Mouse (Mus musculus) small intestine, adult 2 months (tissue): Measurements from ENCODE around the gene Grk1. TPM values are rescaled to one million over a fixed set of nuclear protein-coding genes. Genes with fewer than 3 reads are reported as not detected.
A peak's percentile ranks its signal among the peaks of the same experiment; 100 is the strongest.

Experiments
- H3K27ac ChIP-seq: fragments of 200-500 bp; 2 replicates; pipeline ENCODE4 v1.5.1; 2012; ENCODE audit warnings: low read depth, low read length, control low read depth, inconsistent platforms; ENCODE audit not compliant: insufficient read depth
- H3K27me3 ChIP-seq: fragments of 200-500 bp; 2 replicates; pipeline ENCODE4 v1.6.1; 2012; ENCODE audit warnings: mild to moderate bottlenecking, moderate library complexity, low read length, inconsistent platforms; ENCODE audit not compliant: control insufficient read depth, insufficient read depth
- H3K36me3 ChIP-seq: fragments of 200-500 bp; 2 replicates; pipeline ENCODE4 v1.6.1; 2012; ENCODE audit warnings: mild to moderate bottlenecking, low read length, control low read depth, inconsistent platforms; ENCODE audit not compliant: control insufficient read depth, insufficient read depth
- H3K4me1 ChIP-seq: fragments of 200-500 bp; 2 replicates; pipeline ENCODE4 v1.6.1; 2012; ENCODE audit warnings: low read length, inconsistent platforms, mixed read lengths; ENCODE audit not compliant: control insufficient read depth, insufficient read depth, insufficient read length
- H3K4me3 ChIP-seq: fragments of 200-500 bp; 2 replicates; pipeline ENCODE4 v1.5.1; 2012; ENCODE audit warnings: low read depth, mild to moderate bottlenecking, control low read depth, inconsistent platforms, low read length, moderate library complexity
- CTCF ChIP-seq: fragments of 200-500 bp; IDR thresholded peaks from 2 replicates; pipeline ENCODE4 v1.5.1; 2012; ENCODE audit warnings: low read depth, mild to moderate bottlenecking, control low read depth, inconsistent platforms, low read length, moderate library complexity, mixed read lengths; ENCODE audit not compliant: insufficient replicate concordance, insufficient read length; ENCODE audit errors: extremely low read depth
- POLR2A ChIP-seq: fragments of 200-500 bp; IDR thresholded peaks from 2 replicates; pipeline ENCODE4 v1.6.1; 2012; ENCODE audit warnings: low read depth, mild to moderate bottlenecking, control low read depth, inconsistent platforms, low read length, moderate library complexity
- WGBS: fragments of 180-500 bp; shearing (Covaris S2); methylation state at CpG from one replicate; pipeline ENCODE4 v1.1.7; 2018; 5-methylcytosine and 5-hydroxymethylcytosine counted together
- polyA plus RNA-seq: library from polyadenylated mRNA; depleted of rRNA; stranded (reverse); fragments of >200 nt; gene quantifications from 2 replicates; pipeline ENCODE4 v1.2.3, GENCODE M21; 2012

Grk1 gene
- polyA plus RNA-seq, 1 experiment: not detected

DNA sequence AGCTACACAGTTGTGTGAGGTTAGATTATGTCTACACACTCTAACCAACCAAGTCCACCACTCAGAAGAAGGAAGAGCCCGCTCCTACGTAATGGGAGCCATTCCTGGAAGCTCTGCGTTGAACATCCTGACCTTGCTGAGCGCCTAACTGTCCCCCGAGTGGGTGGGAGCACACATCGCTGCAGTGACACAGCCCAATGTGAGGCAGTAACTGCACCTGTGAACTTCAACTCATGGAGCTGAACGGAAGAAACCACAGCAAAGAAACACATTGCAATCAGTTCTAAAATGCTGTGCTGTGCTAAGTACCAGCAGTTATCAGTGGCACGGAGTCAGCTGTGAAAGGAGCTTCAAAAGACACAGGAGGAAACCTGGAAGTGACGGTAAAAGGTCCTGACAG lies 23.3 kb downstream of the Grk1 start:
- 0 out of 2 replicates have a peak overlapping the region, but pooled peaks have one; percentile 33 for H3K27ac ChIP-seq

GRCm38 (mm10) chr8:13430412-13430811 lies 25.5 kb downstream of the Grk1 start:
- no peaks in the 10 kb centered on the region for H3K36me3 ChIP-seq
- peaks cover 8% of the 10 kb centered on the region for H3K27me3 ChIP-seq
- peak overlapping the region; percentile 25 for H3K4me3 ChIP-seq
- WGBS: 41% methylated on average over 7 of the region's 7 CpGs
- TF ChIP-seq POLR2A (no peak), CTCF (no peak)
- H3K4me1 ChIP-seq: no peaks in the 10 kb centered on the region
- H3K27ac ChIP-seq: peak overlapping the region; percentile 73

More for the DNA sequence above, 23.3 kb downstream of the Grk1 start:
- Histone ChIP-seq H3K36me3 (no peaks in the 10 kb centered on the region), H3K4me1 (no peaks in the 10 kb centered on the region), H3K27me3 (no peaks in the 10 kb centered on the region), H3K4me3 (no peak overlapping the region)
- no peak for TF ChIP-seq CTCF
- TF ChIP-seq POLR2A: no peak
- WGBS: 63% methylated on average over 9 of the region's 9 CpGs

DNA sequence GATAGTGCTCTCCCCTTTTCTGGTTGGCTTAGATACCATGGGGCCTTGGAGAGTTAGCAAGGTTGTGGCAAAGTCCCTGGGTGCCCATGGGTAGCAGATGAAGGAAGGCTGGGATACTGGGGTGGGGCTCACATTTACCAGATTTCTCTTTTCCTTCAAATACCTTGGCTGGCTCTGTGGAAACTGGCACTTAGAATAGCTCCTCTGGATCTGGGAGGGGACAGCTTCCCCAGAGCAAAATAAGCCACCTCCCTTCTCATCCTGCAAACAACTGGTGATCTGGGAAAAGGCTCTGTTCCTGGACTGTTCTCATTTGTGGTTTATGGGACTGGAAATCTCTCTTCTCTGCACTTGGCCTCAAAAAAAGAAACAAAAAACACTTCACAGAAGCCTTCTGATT lies 26.0 kb downstream of the Grk1 start:
- H3K36me3 ChIP-seq: no peaks in the 10 kb centered on the region
- peak overlapping the region; percentile 25 for H3K4me3 ChIP-seq
- no peaks in the 10 kb centered on the region for H3K4me1 ChIP-seq
- H3K27me3 ChIP-seq: peaks cover 12% of the 10 kb centered on the region
- peak overlapping the region; percentile 73 for H3K27ac ChIP-seq
- no peak for TF ChIP-seq CTCF
- no peak for TF ChIP-seq POLR2A

- TF ChIP-seq CTCF (no peak), POLR2A (no peak)
- H3K4me1 ChIP-seq: no peaks in the 10 kb centered on the region
- no peak overlapping the region for H3K4me3 ChIP-seq
- WGBS: 58% methylated on average over 5 of the region's 5 CpGs
- peaks cover 25% of the 10 kb centered on the region for H3K27me3 ChIP-seq
- no peaks in the 10 kb centered on the region for H3K36me3 ChIP-seq
- H3K27ac ChIP-seq: no peak overlapping the region
Measured at GRCm38 (mm10) chr8:13433130-13433529, 28.2 kb downstream of the Grk1 start.

DNA sequence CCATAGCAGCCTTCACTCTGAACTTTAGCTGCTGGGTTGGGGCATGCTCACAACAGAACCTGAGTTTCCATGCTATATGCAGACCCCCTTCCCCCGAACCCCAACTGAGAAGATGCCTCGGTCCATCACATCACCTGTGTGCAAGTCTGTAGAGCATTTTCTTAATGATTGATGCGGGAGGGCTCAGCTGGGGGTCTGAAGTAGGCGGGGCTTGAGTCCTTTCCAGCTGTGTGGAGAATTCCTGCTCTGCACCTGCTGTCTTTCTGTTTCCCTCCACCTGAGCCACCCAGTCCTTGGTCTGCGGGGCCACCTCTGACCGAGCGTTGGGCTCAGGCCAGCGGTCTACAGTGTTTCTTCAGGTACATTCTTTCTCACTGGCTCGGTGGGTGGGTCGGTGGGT lies 30.0 kb downstream of the Grk1 start, which contains the start of gene Tmem255b:
Gene Tmem255b (plus strand): TSS at position 301 of the 400 bp plus-strand sequence.
- Histone ChIP-seq H3K27me3 (peaks cover 25% of the 10 kb centered on the region), H3K27ac (peak within 1 kb of the TSS; percentile 32; the same call in 1 of the 2 replicates), H3K4me3 (peak within 1 kb of the TSS; percentile 50), H3K4me1 (no peaks in the 10 kb centered on the region), H3K36me3 (no peaks in the 10 kb centered on the region)
- WGBS: 25% methylated on average over 10 of the region's 10 CpGs
- TF ChIP-seq CTCF: no peak
- no peak for TF ChIP-seq POLR2A

DNA sequence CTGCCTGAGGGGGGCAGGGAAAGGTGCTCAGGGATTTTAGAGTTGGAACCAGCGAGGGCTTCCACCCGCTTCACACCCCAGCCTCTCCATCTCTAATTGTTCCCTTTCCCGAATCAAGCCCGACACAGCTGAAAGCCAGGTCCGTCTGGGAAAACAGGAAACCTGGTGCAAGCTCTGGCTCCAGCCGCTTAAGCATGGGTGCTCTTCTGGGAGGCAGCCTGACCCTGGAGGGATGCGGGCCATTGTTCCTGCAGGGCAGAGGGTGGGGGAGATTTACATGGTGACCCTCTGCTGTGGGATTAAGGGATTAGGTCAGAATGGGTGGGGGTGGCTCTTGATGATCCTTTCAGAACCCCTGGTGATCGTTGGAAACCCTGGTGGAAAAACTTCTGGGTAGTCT lies 31.2 kb downstream of the Grk1 start:
- Histone ChIP-seq H3K27me3 (peaks cover 25% of the 10 kb centered on the region), H3K4me1 (no peaks in the 10 kb centered on the region), H3K4me3 (peak overlapping the region; percentile 24; the same call in 1 of the 2 replicates), H3K27ac (peak overlapping the region; percentile 32; the same call in 1 of the 2 replicates), H3K36me3 (no peaks in the 10 kb centered on the region)
- TF ChIP-seq CTCF: no peak
- no peak for TF ChIP-seq POLR2A
- WGBS: 8% methylated on average over 8 of the region's 8 CpGs

- no peak for TF ChIP-seq POLR2A
- no peak for TF ChIP-seq CTCF
- no peaks in the 10 kb centered on the region for H3K4me1 ChIP-seq
- whole genome bisulfite sequencing: 66% methylated on average over 2 of the region's 2 CpGs
Measured at GRCm38 (mm10) chr8:13437531-13437930, 32.6 kb downstream of the Grk1 start.

DNA sequence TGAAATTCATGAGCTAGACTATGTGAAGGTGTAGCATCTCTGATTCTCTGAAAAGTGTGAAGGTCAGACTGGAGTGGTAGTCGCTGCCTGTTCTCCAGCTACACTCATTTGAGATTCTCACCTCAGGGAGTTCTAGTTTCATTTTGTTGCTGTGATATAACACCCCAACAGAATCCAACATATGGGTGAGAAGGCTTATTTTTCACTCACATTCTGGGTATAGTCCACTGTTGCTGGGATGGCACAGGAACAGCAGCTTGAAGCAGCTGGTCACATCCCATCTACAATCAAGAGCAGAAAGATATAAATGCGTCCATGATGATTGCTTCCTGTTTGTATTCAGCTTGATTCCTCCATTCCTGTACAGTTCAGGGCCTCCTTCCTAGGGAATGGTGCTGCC lies 37.3 kb downstream of the Grk1 start:
- H3K27ac ChIP-seq: no peak overlapping the region
- H3K36me3 ChIP-seq: no peaks in the 10 kb centered on the region
- no peaks in the 10 kb centered on the region for H3K27me3 ChIP-seq
- H3K4me3 ChIP-seq: no peak overlapping the region
- 81% methylated on average over 2 of the region's 2 CpGs for WGBS
- TF ChIP-seq POLR2A: no peak
- no peak for TF ChIP-seq CTCF
- no peaks in the 10 kb centered on the region for H3K4me1 ChIP-seq

More at GRCm38 (mm10) chr8:13437531-13437930, 32.6 kb downstream of the Grk1 start:
- Histone ChIP-seq H3K4me3 (no peak overlapping the region), H3K36me3 (no peaks in the 10 kb centered on the region), H3K27ac (no peak overlapping the region), H3K27me3 (peaks cover 25% of the 10 kb centered on the region)
